ENCODE assay signal across 15 mouse cellular contexts in the genomic region with DNA sequence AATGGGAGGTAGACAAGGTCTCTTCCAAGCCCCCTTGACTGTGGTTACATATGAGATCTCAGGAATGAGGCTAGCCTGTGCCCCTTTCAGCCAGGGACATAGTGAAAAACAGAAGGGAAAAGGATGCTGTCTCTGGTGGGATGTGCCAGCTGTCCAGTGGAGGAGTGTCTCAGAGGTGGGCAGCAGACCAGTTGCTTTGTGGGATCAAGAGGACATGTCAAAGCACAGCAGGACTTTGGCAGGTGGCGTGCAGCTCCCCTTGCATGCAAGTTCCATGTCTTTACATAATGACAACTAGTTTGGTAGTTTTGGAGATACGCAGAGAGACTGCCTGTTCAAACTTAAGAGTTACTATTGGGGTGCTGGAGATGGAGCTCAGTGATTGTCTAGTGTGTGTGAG. TPM values are rescaled to one million over a fixed set of nuclear protein-coding genes. Genes with fewer than 3 reads are reported as not detected.
DNase-seq lines count a peak whose midpoint lies in the region; TF ChIP-seq lines count a peak whose summit lies in the region.
"Had no signal": no experiment of that assay in that cellular context is flagged by ENCODE, and none has a peak within 500 bp of the region (broad histone marks: within the 10 kb centered on the region; RNA-seq: fewer than 3 reads in every experiment).

No protein-coding gene starts in this region.

- TF ChIP-seq POLR2A in myocyte (IDR thresholded peaks at IDR 0.05; ENCODE audit: insufficient read length, low read depth) = no peak

- no peak overlapping the region for H3K4me3 ChIP-seq in myocyte

- H3K27me3 ChIP-seq in myocyte (ENCODE audit: control insufficient read depth, insufficient read depth, insufficient read length) = no peaks in the 10 kb centered on the region
- H3K27me3 ChIP-seq: CH12.LX, Patski had no signal

- peaks cover 44% of the 10 kb centered on the region for H3K36me3 ChIP-seq in myocyte (ENCODE audit: control insufficient read depth, insufficient read depth)

- no peaks in the 10 kb centered on the region for H3K79me2 ChIP-seq in myocyte (ENCODE audit: control insufficient read depth, insufficient read depth)

- no peak overlapping the region for H3K4me2 ChIP-seq in myocyte (ENCODE audit: low read depth)

- DNase-seq in lung, postnatal 10 days = no peak
- DNase-seq: adrenal gland, adult 2 months; adrenal gland, adult 8-10 months; adrenal gland, postnatal 10 days; adrenal gland, postnatal 14 days; adrenal gland, postnatal 25 days; adrenal gland, postnatal 36 days; B cell, adult 2 months; cerebellum, adult 11 months; cerebellum, adult 11-12 months; cerebellum, adult 18-20 months; cerebellum, adult 2 months had no signal

- no peak overlapping the region for H3ac ChIP-seq in myocyte (ENCODE audit: control insufficient read depth, insufficient read length)

TF ChIP-seq in myocyte, 11 proteins besides CTCF, POLR2A, EP300 and RAD21:
- TF ChIP-seq MYOD1 (IDR thresholded peaks at IDR 0.05; ENCODE audit: control insufficient read depth in 1 of 3, insufficient read length in 2 of 3, low read depth in 2 of 3) (peak in 2 of 3 experiments; percentile 72 to 79), POLR2AphosphoS2 (IDR thresholded peaks at IDR 0.05; ENCODE audit: insufficient read length, low read depth) (peak; percentile 8), E2F4 (IDR thresholded peaks at IDR 0.05; ENCODE audit: insufficient read depth) (no peak), MAX (IDR thresholded peaks at IDR 0.05; ENCODE audit: low read depth) (no peak), TCF3 (IDR thresholded peaks at IDR 0.05; ENCODE audit: insufficient read length, low read depth) (no peak), MYOG (IDR thresholded peaks at IDR 0.05; ENCODE audit: control insufficient read depth in 1 of 3, insufficient read depth in 1 of 3, insufficient read length in 2 of 3, low read depth in 2 of 3) (no peak)
TF ChIP-seq in myocyte: peak in this region for 2.

RNA-seq across cellular contexts. Expression of a gene that starts 15.5 kb away (rescaled TPM):
- polyA plus RNA-seq in myocyte (2012; fragmentation: generic; extraction: Trizol) = 47.2 TPM

RNA-seq across cellular contexts. Expression of a gene that starts 15.6 kb away (rescaled TPM):
- 23.6 TPM for polyA plus RNA-seq in myocyte (2012; fragmentation: generic; extraction: Trizol)

RNA-seq across cellular contexts. Expression of a gene that starts 23.0 kb away (rescaled TPM):
- 25.3 TPM for polyA plus RNA-seq in myocyte (2012; fragmentation: generic; extraction: Trizol)
